Mouse (Mus musculus): ENCODE data around the gene Pmm1. TPM values are rescaled to one million over a fixed set of nuclear protein-coding genes. Genes with fewer than 3 reads are reported as not detected.
A peak's percentile ranks its signal among the peaks of the same experiment; 100 is the strongest.
"Not testable (repeated sequence)": the region's sequence is repeated elsewhere in the genome, so short reads cannot be mapped to it uniquely, and the experiment has no call there.

Gene Pmm1
- 10 to 100 TPM; 24.7 to 31.4 TPM for total RNA-seq (2021)
- long read RNA-seq, experiment 1, transcript Pmm1-201 (8 exons, 1,300 nt): major isoform, 13 of 50 reads
- long read RNA-seq, experiment 1, partial matches to known transcripts: 2 of 50 reads
- long read RNA-seq, experiment 1, other reads (novel, unspliced or antisense): 33 of 50 reads
- long read RNA-seq, experiment 2, transcript Pmm1-201 (8 exons, 1,300 nt): major isoform, 14 of 56 reads
- long read RNA-seq, experiment 2, partial matches to known transcripts: 2 of 56 reads
- long read RNA-seq, experiment 2, other reads (novel, unspliced or antisense): 36 of 56 reads

DNA sequence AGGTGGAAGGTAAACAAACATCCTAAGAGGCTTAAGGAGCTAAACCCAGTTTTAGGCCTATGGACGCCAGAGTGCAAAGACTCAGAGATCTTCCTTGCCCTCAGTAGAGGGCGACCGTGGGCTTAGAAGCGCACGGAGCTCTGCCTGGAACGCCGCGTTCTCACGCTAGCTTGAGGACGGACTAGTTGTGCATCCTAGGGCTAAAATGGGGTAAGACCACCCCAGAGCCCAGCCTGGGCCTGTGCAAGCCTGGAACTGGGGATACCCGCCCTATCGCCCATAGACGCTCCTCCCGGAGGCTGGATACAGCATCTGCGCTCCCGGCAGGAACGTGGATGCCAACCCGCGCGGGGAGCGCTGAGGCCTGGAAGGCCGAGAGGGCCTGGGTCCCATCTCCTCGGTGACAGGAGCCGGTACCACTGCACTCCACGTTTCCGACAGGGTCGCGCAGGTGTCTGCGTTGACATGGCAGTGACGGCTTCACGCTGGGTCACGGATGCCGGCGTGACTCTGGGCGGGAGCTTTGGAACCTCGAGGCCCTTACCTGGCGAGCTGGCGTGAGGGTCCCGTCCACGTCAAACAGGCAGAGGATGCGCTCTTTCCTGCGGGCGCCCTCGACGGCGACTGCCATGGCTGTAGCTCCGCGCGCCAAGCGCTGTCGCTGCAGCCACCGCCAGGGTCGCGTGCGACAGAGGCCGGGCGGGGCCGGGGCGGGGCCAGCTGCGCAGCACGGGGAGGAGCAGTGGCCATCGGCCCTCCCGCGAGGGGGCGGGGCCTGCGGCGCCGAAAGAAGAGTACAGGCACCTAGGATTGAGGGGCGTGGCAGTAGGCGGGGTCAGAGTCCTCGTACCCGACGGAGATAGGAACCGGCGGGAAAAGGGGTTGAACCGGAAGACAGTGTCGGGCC, at the start of gene Pmm1:
Pmm1 (minus strand) TSS at position 760 of the 907 bp plus-strand sequence.
- peak; percentile 99 for DNase-seq

DNA sequence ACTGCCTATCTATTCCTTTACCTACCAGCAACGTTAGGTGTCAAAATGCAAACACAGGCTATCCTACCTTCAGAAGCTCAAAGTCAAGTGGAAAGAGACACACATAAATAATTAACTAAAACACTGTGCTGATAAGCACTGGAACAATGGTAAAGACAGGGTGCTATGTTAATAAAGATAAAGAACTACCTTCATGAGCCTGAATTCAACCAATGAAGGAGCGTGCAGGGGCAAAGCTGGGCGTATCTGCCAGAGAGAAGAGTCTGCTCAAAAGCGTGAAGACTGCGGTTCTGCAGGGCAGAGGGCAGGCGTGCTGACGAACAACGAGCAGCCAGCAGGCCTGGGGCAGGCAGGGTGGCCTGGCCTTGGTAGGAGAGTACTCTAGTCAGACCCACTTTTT, 43.5 kb upstream of the Pmm1 start:
- no peak for DNase-seq

DNA sequence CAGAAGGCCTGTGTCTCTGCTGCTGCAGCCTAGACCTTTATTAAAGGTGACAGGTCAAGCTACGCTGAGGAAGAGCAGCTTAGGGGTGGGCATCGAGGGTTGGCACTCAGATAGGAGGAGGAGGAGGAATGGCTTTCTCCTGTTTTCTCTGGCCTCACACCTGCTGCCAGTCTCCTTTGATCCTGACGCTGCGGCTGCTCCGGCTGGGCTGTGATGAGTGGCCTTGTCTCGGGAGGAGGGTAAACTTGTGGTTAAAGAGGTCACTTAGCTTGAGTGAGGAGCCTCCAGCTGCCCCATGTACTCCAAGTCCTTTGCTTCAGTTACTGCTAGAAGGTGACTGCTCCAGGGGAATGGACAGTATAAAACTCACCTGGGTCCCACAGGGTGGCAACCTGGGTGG, 33.3 kb upstream of the Pmm1 start:
- DNase-seq: no peak

DNA sequence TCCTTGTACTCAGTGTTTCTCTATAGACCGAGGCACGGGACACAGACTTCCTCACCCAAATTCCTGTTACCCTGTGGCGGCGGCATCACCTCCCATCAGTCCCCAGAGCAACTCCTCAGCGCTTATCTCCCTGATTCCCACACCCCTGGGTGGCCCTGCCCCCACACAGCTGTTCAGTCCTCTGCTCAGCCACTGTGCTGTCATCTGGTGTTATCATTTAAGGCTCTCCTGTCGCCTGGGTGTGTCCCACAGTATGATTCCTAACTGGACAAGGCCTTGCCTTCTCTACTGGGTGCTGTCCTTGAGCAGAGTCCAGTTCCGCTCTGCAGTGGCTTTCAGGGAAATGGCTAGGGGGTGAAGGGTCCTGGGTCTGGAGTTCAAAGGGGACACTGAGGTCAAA, 29.8 kb upstream of the Pmm1 start:
- DNase-seq: peak; percentile 15 to 40

DNA sequence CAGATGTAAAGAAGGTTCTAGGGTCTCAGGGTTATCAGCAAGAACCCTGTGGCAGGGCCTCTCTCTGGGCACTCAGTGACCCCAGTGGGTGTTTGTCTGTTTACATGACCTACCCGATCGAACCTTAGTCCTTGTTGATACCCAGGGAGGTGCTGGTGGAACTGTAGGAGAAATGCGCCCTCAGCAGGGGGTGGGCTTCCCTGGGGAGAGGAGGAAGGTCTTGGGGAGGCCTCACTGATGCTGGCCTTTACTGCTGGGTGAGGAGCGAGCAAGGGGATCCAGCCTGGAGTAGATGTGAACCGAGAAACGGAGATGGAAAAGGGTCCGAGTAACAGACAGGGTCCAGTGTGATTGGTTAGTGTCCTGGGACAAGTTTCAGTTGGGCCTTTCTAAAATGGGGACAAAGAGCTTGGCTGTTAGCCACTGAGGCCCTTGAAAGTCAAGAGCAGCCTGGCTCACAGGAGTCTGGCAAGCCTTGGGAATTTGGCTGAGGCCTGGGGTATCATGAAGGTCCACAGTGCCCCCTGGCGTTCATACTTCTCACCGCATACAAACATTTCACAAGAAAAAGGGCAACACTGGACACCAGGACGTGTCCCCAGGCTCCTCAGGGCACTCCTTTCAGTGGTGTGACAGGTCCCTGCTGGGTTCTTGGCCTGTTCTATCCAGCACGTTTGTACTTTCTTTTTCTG, 28.8 kb upstream of the Pmm1 start:
- peak; percentile 90 to 95 for DNase-seq

DNA sequence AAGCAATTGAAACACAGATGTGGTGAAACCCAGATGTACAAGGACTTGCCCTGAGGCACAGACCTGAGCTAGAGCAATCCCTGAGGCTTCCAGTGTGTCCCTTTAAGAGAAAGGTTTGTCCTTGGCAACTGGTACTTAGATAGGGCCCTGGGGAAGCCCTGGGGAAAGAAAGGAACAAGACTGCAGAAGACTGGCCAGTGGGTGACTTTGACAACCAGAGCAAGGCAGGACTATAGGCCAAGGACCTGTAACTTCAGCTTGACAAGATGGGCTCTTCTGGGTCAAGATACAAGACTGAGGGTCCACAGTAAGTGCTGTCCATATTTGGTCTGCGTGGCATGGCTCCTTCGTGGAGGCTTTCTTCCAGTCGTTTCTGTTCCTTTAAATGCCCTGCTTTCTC, 26.9 kb upstream of the Pmm1 start, which contains the start of gene Xrcc6:
Xrcc6 (plus strand) TSS at position 190 of the 400 bp plus-strand sequence.
- DNase-seq: no peak

DNA sequence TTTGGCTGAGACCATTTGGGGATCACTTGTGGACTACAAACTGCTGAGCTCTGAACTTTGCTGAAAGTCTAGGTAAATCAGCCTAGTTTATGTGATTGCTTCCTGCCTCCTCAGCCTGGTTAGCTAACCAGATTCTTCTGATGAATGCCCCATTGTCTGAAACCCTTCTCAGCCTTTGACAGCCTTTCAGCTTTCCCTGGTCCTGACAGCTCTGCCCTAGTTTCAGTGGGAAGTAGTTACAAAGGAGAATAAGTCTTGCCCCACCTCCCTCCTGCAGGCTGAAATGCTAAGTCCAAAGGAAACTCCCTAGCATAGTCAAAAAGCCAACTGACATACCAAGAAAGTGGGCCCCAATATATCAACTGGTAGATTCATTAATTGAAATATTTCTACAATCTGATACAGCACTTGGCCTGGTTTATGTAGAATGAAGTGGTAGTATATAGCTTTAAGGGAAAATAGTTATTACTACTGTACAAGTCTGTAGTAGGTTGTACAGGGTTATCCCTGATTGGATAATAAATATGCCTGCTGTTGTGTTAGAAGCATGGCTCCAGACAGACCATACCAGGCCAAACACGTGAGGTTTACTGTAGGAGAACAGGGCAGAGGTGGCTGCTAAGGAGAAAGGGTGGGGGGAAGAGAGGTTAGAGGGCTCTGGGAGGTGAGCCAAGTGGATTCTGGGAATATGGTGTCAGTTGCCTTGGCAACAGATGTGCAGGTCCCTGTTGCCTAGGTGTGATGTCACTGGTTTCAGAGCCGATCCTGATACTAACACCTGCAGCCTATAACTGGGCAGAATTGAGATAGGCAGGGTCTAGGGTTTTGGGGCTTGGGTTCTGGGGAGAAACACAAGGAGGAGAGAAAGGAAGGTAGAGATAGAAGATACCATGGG, 24.8 kb upstream of the Pmm1 start:
- DNase-seq: no peak

DNA sequence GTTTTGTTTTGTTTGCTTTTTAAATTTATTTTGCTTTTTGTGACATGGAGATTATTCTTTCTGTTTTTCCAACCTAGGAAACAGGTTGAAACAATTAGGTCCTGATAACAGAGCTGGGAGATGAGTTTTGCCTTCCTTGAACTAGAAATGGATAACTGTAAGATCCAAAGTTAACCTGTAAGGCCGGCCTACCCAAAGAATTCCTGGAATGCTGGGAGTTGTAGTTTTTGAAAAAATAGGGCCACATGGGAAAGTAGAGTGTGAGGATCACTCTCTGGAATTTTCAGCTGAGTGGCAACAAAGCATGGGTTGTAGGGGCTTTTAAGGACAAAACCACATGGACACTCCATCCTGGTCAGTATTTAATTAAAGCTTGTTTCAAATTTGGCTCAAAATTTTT, 21.4 kb upstream of the Pmm1 start:
- DNase-seq: no peak

DNA sequence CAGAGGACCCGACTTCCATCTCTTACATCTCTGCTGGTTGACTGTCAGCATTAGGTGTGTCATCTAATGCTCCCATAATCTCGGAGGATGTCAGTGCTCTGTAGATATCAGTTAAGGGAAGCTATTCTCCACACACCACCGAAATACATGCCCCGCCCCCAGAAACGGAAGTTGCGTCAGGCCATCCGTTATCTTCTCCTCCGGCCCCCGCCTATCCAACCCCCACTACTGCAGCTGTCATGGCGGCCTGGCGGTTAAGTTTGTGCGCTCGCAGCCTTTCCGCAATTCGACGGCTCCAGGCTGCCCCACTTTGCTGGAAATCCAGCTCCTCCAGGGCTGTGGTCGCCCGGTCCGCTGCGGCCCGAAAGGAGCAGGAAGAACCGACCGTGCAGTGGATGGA, 19.6 kb upstream of the Pmm1 start, which contains the start of gene 1700029P11Rik:
1700029P11Rik (plus strand) TSS at position 220 of the 400 bp plus-strand sequence.
- no peak for DNase-seq

DNA sequence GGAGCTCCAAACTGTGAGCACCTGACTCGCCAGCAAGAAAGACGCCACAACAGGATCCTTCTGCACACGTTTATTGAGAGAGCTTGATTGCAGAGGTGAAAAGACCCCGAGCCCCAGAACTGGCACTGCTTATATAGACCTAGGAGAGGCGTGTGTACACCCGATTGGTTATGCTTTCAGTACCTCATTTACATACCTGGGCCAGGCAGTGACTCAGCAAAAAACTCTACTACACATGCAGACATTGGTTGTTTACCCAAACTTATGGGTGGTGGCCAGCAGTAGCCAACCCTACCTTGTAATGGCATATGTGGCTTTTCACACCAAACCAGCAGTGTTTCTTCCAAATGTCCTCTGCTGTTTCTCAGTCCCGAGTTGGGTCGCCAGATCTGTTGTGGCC, 14.4 kb upstream of the Pmm1 start:
- DNase-seq: not testable (repeated sequence)

DNA sequence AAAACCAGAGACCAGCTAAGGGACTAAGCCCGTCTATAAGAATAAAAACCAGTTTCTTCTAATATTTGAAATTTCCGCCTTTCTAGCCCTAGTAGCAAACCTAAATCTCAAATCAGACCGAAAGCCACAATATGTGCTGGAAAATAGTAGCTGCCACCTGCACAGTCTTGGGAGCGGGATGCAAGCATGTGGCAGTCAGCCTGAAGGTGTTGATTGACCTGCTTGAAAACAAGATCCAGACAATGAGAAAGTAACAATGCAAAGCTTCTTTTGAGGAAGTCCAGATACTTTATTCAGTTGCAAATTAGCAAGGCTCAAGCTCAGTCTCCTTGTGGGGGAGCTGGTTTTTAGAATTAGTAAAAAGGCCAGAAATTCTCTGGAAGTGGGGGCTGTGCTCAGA, 9.8 kb upstream of the Pmm1 start:
- DNase-seq: not testable (repeated sequence)

DNA sequence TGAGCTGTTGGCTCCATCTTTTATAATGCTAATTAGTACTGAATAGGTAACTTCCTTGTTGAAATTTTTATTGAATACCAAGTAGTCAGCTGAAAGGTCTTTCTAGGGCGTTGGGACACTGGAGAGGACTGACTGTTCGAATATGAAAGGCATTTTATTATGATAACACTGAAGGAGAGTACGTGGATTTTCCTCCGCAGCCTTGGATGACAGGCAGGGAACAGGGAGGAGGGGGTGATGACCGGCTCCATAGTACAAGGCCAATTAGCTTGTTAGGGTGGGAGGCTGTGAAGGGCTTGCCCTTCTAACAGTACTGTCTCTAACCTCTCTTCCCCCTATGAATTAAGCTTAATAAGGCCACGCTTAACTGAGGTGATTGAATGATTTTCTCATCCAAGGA, 8.9 kb upstream of the Pmm1 start:
- DNase-seq: not testable (repeated sequence)

DNA sequence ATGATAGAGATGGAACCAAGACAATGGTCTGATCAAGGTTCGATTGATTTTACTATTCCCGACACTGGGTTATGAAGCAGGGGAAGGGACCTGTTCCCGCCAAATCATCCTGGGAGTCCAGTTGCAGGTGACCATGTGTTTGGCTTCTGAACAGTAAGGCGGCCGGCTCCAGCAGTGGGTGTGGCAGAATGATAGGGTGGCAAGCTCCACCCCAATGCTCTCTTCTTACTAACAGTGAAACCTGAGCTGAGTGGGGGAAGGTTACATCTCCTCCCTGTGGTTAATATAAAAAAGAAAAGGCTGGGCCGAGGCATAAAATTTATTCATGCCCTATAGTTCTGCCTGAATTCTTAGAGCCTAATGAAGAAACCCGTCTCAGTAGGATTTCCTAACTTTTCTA, 8.4 kb upstream of the Pmm1 start:
- peak in 1 of 2 experiments; percentile 40 for DNase-seq

DNA sequence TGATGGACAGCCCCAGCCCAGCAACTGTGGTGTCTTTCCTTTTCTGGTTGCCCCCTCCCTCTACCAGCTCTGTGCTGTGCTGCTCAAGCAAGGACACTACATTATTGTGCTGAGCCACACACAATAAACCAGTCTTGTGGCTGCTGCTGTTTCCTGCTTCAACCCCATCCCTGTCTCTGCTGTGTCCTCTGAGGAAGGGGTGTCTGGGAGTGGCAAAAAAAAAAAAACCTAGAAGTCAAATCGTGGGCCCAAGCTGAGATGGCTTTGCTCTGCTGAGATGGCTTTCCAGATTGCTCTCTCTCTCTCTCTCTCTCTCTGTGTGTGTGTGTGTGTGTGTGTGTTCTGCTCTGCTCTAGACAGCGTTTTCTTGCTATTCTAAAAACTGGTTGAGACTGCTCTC, 7.7 kb upstream of the Pmm1 start:
- no peak for DNase-seq

DNA sequence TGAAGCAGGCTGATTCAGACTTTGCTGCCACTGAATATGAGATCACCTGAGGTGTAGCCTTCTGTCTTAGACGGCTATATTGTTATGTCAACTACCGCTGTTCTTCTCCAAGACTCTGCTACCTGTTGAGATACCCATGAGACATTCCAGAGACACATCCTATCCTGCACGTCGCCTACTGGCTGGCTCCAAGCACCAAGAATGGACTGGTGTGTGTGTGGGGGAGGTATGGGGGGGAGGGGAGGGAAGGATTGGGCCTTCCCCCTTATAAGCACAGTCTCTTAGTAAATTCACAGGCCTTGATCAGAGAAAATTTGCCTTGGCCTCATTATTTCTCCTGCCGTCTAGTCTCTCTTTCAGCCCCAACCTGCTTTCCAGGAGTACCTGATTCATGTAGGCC, 7.1 kb upstream of the Pmm1 start:
- DNase-seq: no peak

DNA sequence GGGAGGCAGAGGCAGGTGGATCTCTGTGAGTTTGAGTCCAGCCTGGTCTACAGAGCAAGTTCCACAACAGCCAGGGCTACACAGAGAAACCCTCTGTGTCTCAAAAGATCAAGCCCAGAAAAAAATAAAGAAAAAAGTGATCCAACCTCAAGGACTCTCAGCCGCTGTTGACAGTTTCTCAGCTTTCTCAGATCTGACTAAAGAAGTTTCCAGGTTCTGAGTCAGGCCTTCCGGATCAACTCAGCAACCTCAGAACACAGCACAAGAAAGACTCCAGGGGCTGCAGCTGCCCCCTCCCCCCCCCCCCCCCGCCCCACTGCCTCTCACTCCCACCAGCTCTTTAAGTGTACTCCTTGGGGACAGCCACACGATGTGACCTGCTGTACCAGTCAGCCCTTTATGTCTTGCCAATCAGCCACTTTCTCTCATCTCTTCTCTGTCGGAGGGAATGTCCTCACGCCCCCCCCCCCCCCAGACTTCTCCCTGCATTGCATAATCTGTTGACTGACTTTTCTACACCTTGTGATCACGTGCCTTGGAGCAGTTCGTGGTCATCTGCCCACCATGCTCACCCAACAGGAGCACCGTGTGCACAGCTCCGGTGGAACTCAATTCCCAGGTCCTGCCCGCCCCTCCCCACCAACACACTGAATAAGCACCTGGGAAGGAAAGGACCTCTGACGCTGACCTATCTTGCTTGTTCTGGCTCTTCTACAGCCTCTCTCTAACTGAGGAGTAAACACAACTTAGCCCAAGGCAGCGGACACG, 5.5 kb upstream of the Pmm1 start:
- DNase-seq: no peak

DNA sequence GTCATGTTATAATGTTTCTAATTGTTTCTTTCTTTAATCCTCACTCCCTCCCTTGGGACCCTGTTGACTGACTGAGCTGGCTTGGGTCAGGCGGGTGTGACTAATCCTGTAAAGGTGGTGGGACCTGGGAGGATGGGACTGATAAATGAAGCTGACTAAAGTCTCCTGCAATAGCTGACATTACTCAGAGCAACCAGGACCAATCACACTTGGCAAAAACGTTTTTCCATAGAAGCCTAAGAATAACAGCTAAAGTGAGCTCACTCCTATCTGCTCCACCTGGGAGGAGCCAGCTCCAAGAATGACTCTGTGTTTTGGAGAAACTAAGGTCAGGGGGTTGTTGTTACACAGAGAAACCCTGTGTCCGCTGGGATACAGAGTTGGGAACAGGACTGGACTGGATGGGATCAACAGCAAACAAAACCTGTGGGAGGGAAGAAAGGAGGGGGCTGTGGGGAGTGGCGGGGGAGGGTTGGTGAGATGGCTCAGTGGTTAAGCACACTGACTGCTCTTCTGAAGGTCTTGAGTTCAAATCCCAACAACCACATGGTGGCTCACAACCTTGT, 4.3 kb upstream of the Pmm1 start:
- no peak for DNase-seq

DNA sequence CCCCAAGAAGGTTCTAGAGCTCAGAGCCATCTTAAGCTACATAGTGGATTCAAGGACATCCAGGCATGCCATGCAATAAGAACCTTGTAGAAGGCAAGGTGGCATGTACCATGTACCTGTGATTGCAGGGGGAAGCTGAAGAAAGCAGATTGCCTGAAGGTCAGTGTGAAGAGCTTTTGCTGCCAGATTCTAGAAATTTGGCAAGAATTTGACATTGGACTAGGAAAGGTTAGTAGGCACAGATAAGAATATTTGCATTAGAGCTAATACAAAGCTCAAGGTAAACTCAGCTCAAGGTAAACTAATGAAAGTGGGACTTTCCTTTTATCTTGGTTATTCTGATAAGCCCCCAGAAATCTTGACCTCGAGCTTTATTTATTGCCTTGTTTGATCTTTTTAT, 3.5 kb upstream of the Pmm1 start:
- no peak for DNase-seq

DNA sequence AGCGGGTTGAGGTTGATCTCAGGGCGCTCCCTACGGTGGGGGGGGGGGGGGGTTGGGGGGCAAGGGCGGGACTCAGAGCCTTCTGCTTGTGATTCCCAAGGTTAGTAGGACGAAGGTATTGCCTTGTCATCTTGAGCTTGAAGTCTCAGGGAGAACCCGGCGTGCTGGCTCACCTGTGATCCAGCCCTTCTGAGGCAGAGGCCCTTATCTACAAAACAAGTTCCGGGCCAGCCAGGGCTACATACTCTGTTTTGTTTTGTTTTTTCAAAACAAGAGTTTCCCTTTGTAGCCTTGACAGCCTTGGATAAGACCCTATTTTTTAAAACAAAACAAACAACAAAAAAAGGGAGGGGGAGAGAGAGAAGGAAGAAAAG, 335 bp upstream of the Pmm1 start:
- no peak for DNase-seq

DNA sequence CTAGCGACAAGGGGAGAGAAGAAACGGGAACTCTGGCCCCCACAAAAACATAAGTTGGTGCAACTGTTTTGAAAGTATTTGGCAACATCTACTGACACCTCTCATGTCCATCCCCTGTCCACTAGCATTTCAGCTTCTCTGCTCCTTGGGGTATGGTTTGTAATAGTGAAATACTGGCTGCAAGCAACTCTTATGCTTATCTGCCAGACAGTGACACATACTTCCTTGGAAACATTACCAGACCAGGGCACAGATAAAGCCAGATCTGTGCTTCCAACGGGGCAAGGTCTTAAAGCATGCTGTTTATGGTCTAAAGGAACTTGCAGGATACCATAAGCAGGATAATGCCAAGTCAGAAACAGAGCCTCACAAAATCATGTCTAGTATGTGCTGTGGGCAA, 1.8 kb downstream of the Pmm1 start:
- DNase-seq: no peak

DNA sequence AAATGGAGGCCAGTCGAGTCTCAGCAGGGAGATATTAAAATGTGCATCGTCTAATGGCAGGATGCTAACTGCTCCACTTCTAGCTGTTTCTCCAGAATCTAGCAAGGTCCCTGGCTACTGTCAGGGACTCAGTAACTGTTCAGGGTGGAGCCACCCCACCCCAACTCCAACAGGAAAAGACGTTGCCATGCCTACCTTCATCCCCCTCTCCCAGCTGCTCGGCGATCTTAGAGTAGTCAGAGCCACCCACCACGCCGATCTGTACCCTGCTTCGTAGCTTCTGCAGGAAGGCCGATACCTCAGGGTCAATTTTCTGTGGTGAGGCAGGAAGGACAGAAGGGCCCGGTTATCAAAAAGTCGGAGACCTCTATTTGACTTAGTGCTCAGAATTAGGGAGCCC, 3.1 kb downstream of the Pmm1 start:
- no peak for DNase-seq

All from heart, adult 18-20 months (tissue).